ENCODE assay signal across 25 mouse cellular contexts in the genomic region with DNA sequence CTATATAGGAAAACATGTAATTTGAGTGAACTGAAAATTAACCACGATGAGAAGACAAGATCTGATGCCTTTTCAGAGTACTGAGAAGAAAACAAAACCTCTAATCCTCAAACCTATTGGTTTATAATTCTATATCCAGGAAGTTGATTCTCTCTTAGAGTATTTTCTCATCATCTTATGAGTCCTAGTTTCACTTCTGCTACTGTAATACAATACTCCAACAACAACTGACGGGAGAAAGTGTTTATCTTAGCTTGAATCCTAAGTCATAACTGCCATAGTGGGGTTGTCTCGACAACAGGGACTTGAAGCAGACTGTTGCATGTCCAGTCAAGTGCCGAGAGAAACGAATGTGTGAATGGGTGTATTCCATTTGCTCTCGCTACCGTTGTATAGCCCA.
"Had no signal": no experiment of that assay in that cellular context is flagged by ENCODE, and none has a peak within 500 bp of the region (broad histone marks: within the 10 kb centered on the region; RNA-seq: fewer than 3 reads in every experiment).

No protein-coding gene starts in this region.

- ATAC-seq: hindbrain, embryonic 16.5 days; inflammation-experienced regulatory T-cells, adult 6 months; intestine, embryonic 15.5 days; intestine, postnatal 0 days; liver, embryonic 12.5 days had no signal

- H3K36me3 ChIP-seq: hindbrain, embryonic 10.5 days; hindbrain, embryonic 12.5 days; intestine, embryonic 15.5 days; limb, embryonic 13.5 days; limb, embryonic 15.5 days; liver, embryonic 12.5 days had no signal

- H3K4me1 ChIP-seq: hindbrain, embryonic 10.5 days; hindbrain, embryonic 12.5 days; intestine, embryonic 15.5 days; limb, embryonic 13.5 days; limb, embryonic 15.5 days; liver, embryonic 12.5 days had no signal

- H3K4me2 ChIP-seq: heart, embryonic 11.5 days; hindbrain, embryonic 12.5 days; hindbrain, embryonic 14.5 days; intestine, embryonic 15.5 days; limb, embryonic 13.5 days; limb, embryonic 15.5 days; liver, embryonic 12.5 days had no signal

- H3K27me3 ChIP-seq: hindbrain, embryonic 12.5 days; intestine, embryonic 15.5 days; limb, embryonic 13.5 days; limb, embryonic 15.5 days; liver, embryonic 12.5 days had no signal

- DNase-seq: gastrocnemius, postnatal 10 days; gastrocnemius, postnatal 25 days; heart, adult 11 months; heart, adult 2 months; heart, postnatal 10 days; heart, postnatal 4 days; kidney, adult 18-20 months; kidney, adult 8-10 months; kidney, postnatal 10 days; kidney, postnatal 25 days; kidney, postnatal 4 days; left cerebral cortex, postnatal 4 days had no signal

- H3K9ac ChIP-seq: hindbrain, embryonic 12.5 days; hindbrain, embryonic 14.5 days; intestine, embryonic 15.5 days; limb, embryonic 13.5 days; limb, embryonic 15.5 days; liver, embryonic 12.5 days; liver, embryonic 14.5 days had no signal

- H3K4me3 ChIP-seq: heart, adult 2 months; hindbrain, embryonic 10.5 days; hindbrain, embryonic 12.5 days; intestine, embryonic 15.5 days; layer of hippocampus, adult 2 months; limb, embryonic 13.5 days; limb, embryonic 15.5 days; liver, embryonic 12.5 days had no signal

- H3K9me3 ChIP-seq: hindbrain, embryonic 10.5 days; hindbrain, embryonic 12.5 days; intestine, embryonic 15.5 days; limb, embryonic 13.5 days; limb, embryonic 15.5 days; liver, embryonic 12.5 days had no signal

- H3K27ac ChIP-seq: heart, adult 2 months; hindbrain, embryonic 10.5 days; hindbrain, embryonic 12.5 days; hindbrain, embryonic 14.5 days; intestine, embryonic 15.5 days; layer of hippocampus, adult 2 months; limb, embryonic 13.5 days; limb, embryonic 15.5 days; liver, embryonic 12.5 days; liver, embryonic 14.5 days had no signal
